Mouse (Mus musculus) ES-E14 (cell line): ENCODE measurements around the gene Cycs.

Source experiments
- MAFK ChIP-seq: IDR thresholded peaks from 2 replicates; pipeline ENCODE4 v1.6.1; 2014; ENCODE audit warnings: mild to moderate bottlenecking, low read depth, low read length, inconsistent platforms; ENCODE audit not compliant: insufficient read depth
- ZC3H11A ChIP-seq: IDR thresholded peaks from 2 replicates; pipeline ENCODE4 v1.6.1; 2012; ENCODE audit warnings: low read depth, mild to moderate bottlenecking, inconsistent platforms, low read length, borderline replicate concordance

DNA sequence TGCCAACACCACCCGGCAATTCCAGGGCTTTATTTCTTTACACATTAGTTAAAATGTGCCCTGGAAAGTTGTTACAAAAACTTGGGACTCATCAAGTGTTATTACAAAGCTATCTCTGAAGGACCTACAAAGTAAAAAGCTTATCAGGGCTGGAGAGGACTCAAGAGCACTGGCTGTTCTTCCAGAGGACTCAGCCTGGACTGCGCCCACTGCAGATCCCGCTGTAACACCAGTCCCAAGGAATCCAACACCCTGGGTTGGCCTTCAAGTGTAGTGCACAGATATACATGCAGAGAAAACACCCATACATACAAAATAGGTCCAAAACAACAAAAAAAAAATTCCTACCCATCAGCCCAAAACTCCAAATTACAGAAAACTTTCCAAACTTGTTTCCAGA is 2.7 kb downstream of the Cycs start:
- no peak for TF ChIP-seq ZC3H11A
- no peak for TF ChIP-seq MAFK
